Mouse (Mus musculus): ENCODE results near the gene Fto. TPM values are rescaled to one million over a fixed set of nuclear protein-coding genes. Genes with fewer than 3 reads are reported as not detected.

Fto gene
- total RNA-seq, 2 experiments from 2014 or later, result 122 to 128 TPM

- intact Hi-C loops (cut with DNase I), result loop anchor here (5.0 to 10.0 kb wide), 2 partner anchors 267 to 824 kb away; partner anchors contain the start of gene Irx5
- no peak for DNase-seq (ENCODE audit: extremely low spot score in 1 of 2, low spot score in 2 of 2)
Measured at GRCm38 (mm10) chr8:91530656-91531055, 217.3 kb downstream of the Fto start.

- intact Hi-C loops (cut with DNase I), result loop anchor here (5.0 to 10.0 kb wide), 2 partner anchors 265 to 823 kb away; partner anchors contain the start of gene Irx5
- DNase-seq (ENCODE audit: extremely low spot score in 1 of 2, low spot score in 2 of 2), result peak; percentile 67 to 83
Measured at GRCm38 (mm10) chr8:91531971-91532370, 218.6 kb downstream of the Fto start.

GRCm38 (mm10) chr8:91532671-91533436, 219.5 kb downstream of the Fto start:
- DNase-seq (ENCODE audit: extremely low spot score in 1 of 2, low spot score in 2 of 2), result peak in 1 of 2 experiments; percentile 32
- intact Hi-C loops (cut with DNase I), result loop anchor here (5.0 to 10.0 kb wide), 2 partner anchors 264 to 822 kb away; partner anchors contain the start of gene Irx5

- intact Hi-C loops (cut with DNase I), result loop anchor here (5.0 to 10.0 kb wide), 2 partner anchors 263 to 820 kb away; partner anchors contain the start of gene Irx5
- DNase-seq (ENCODE audit: extremely low spot score in 1 of 2, low spot score in 2 of 2), result no peak
Measured at GRCm38 (mm10) chr8:91534752-91535151, 221.4 kb downstream of the Fto start.

- DNase-seq (ENCODE audit: extremely low spot score in 1 of 2, low spot score in 2 of 2), result no peak
- intact Hi-C loops (cut with DNase I), result loop anchor here (10.0 kb wide), 1 partner anchor 817 kb away; the partner anchor contains the start of gene Irx5
Measured at GRCm38 (mm10) chr8:91538109-91538508, 224.8 kb downstream of the Fto start.

GRCm38 (mm10) chr8:91538892-91539291, 225.6 kb downstream of the Fto start:
- intact Hi-C loops (cut with DNase I), result loop anchor here (10.0 kb wide), 1 partner anchor 816 kb away; the partner anchor contains the start of gene Irx5
- no peak for DNase-seq (ENCODE audit: extremely low spot score in 1 of 2, low spot score in 2 of 2)

GRCm38 (mm10) chr8:91539586-91539985, 226.3 kb downstream of the Fto start:
- intact Hi-C loops (cut with DNase I), result loop anchor here (10.0 kb wide), 1 partner anchor 815 kb away; the partner anchor contains the start of gene Irx5
- DNase-seq (ENCODE audit: extremely low spot score in 1 of 2, low spot score in 2 of 2), result no peak

GRCm38 (mm10) chr8:91541229-91541628, 227.9 kb downstream of the Fto start:
- intact Hi-C loops (cut with DNase I), result no loop called here
- DNase-seq (ENCODE audit: extremely low spot score in 1 of 2, low spot score in 2 of 2), result no peak

- DNase-seq (ENCODE audit: extremely low spot score in 1 of 2, low spot score in 2 of 2), result no peak
- intact Hi-C loops (cut with DNase I), result no loop called here
Measured at GRCm38 (mm10) chr8:91545561-91545960, 232.2 kb downstream of the Fto start.

GRCm38 (mm10) chr8:91546599-91546998, 233.3 kb downstream of the Fto start:
- DNase-seq (ENCODE audit: extremely low spot score in 1 of 2, low spot score in 2 of 2), result no peak
- intact Hi-C loops (cut with DNase I), result no loop called here

- intact Hi-C loops (cut with DNase I), result no loop called here
- no peak for DNase-seq (ENCODE audit: extremely low spot score in 1 of 2, low spot score in 2 of 2)
Measured at GRCm38 (mm10) chr8:91550131-91550530, 236.8 kb downstream of the Fto start.

GRCm38 (mm10) chr8:91551166-91551765, 237.9 kb downstream of the Fto start:
- intact Hi-C loops (cut with DNase I), result no loop called here
- DNase-seq (ENCODE audit: extremely low spot score in 1 of 2, low spot score in 2 of 2), result no peak

GRCm38 (mm10) chr8:91551775-91552538, 238.6 kb downstream of the Fto start:
- peak in 1 of 2 experiments; percentile 28 for DNase-seq (ENCODE audit: extremely low spot score in 1 of 2, low spot score in 2 of 2)
- intact Hi-C loops (cut with DNase I), result no loop called here

- DNase-seq (ENCODE audit: extremely low spot score in 1 of 2, low spot score in 2 of 2), result no peak
- intact Hi-C loops (cut with DNase I), result no loop called here
Measured at GRCm38 (mm10) chr8:91552635-91553034, 239.3 kb downstream of the Fto start.

- intact Hi-C loops (cut with DNase I), result no loop called here
Measured at GRCm38 (mm10) chr8:91553387-91553786, 240.1 kb downstream of the Fto start.

GRCm38 (mm10) chr8:91557041-91557587, 243.8 kb downstream of the Fto start:
- no peak for DNase-seq (ENCODE audit: extremely low spot score in 1 of 2, low spot score in 2 of 2)
- intact Hi-C loops (cut with DNase I), result no loop called here

More at GRCm38 (mm10) chr8:91553387-91553786, 240.1 kb downstream of the Fto start:
- no peak for DNase-seq (ENCODE audit: extremely low spot score in 1 of 2, low spot score in 2 of 2)

GRCm38 (mm10) chr8:91558408-91558807, 245.1 kb downstream of the Fto start:
- no peak for DNase-seq (ENCODE audit: extremely low spot score in 1 of 2, low spot score in 2 of 2)
- intact Hi-C loops (cut with DNase I), result no loop called here

- DNase-seq (ENCODE audit: extremely low spot score in 1 of 2, low spot score in 2 of 2), result no peak
- intact Hi-C loops (cut with DNase I), result no loop called here
Measured at GRCm38 (mm10) chr8:91560017-91560591, 246.8 kb downstream of the Fto start.

Measured in left cerebral cortex, postnatal 10 days (tissue).